Mouse (Mus musculus): ENCODE results near the gene Gfy. TPM values are rescaled to one million over a fixed set of nuclear protein-coding genes. Genes with fewer than 3 reads are reported as not detected.
A peak's percentile ranks its signal among the peaks of the same experiment; 100 is the strongest.
"Not testable (repeated sequence)": the region's sequence is repeated elsewhere in the genome, so short reads cannot be mapped to it uniquely, and the experiment has no call there.

The Gfy gene
- polyA plus RNA-seq, 1 experiment from 2014 or later: 0.29 TPM

DNA sequence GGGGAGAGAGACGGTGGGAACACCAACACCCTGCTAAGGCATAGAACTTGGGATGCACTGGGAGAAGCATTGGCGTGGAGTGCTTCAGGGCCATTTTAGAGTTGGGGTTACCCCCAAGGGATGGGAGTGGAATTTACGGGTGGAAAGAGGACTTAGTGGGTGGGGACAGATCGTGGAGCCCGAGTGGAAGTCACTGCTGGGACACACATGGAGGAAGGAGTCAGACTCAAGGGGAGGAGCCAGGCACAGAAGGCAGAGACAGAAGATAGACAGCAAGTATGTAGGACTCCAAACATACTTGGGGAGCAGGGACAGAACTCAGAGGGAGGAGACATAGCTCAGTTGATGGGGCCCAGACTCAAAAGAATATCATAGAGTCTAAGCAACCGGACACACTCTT lies 16.8 kb downstream of the Gfy start:
- peaks cover 17% of the 10 kb centered on the region for H3K4me1 ChIP-seq
- H3K9me3 ChIP-seq: no peaks in the 10 kb centered on the region
- DNase-seq (ENCODE audit: low spot score): no peak
- peaks cover 37% of the 10 kb centered on the region for H3K36me3 ChIP-seq (replicated peaks)
- peak overlapping the region; percentile 42 for H3K27ac ChIP-seq (replicated peaks)
- H3K27me3 ChIP-seq (replicated peaks; ENCODE audit: low read depth, poor library complexity, severe bottlenecking): peaks cover 54% of the 10 kb centered on the region
- peak overlapping the region; percentile 51 for H3K4me3 ChIP-seq
- 29% methylated on average over 6 of the region's 6 CpGs for WGBS

DNA sequence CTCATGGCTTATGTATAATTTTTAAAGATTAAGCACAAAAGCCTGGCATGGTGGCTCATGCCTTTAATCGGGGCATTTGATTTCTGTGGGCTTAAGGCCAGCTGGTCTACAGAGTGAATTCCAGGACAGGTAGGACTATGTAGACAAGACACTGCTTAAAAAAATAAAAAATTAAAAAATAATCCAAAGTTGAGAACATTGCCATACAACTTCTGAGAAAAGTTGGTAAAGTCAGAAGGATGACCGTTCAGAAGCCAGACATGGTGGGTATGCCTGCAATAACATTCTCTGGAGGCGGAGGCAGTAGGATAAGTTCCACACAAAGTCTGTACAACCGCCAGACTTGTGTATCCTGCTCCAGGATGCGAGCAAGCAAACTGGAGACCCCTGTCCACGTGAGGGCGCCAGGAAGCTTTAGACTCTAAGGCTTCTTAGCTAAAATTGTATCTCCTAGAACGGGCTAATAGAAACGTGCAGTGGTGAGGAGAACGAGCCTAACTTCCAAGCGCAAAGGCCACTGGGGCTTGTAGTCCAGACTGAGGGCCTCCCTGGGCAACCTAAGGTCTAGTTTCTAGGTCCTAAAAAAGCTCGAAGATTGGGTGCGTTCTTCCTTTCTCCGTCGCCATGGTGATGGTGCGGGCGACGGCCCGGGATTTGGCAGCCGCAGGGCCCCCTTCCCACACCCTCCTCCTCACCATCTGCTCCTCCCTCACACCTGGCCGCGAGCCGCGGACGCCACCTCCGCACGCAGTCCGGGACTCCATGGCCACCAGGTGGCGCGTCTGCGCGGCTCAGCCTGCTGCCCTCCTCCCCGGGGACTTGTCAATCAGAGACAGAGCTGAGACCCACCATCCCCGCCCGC lies 17.5 kb downstream of the Gfy start:
- peak; percentile 92 for DNase-seq (ENCODE audit: low spot score)
- peaks cover 17% of the 10 kb centered on the region for H3K4me1 ChIP-seq
- H3K27me3 ChIP-seq (replicated peaks; ENCODE audit: low read depth, poor library complexity, severe bottlenecking): peaks cover 47% of the 10 kb centered on the region
- H3K9me3 ChIP-seq: no peaks in the 10 kb centered on the region
- peaks cover 42% of the 10 kb centered on the region for H3K36me3 ChIP-seq (replicated peaks)
- WGBS: 5% methylated on average over 35 of the region's 35 CpGs
- H3K27ac ChIP-seq (replicated peaks): peak overlapping the region; percentile 42
- H3K4me3 ChIP-seq: peak overlapping the region; percentile 51

DNA sequence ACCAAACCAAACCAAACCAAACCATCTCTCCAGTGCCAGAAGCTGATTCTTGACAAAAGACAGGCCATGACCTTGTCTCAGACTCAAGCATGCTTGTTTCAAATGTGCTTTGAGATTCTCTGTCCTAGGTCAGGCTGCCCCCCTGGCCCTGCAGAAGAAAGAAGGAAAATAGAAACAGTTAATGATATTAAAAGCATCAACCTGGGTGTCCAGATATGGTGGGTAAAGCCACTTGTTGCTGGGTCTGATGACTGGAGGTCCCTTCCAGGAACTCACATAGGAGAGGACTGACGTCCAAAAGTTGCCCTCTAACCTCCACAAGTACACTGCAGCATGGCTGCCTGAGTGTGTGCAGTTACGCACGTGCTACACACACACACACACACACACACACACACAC lies 18.5 kb downstream of the Gfy start:
- Histone ChIP-seq H3K4me1 (peaks cover 17% of the 10 kb centered on the region), H3K4me3 (no peak overlapping the region), H3K9me3 (no peaks in the 10 kb centered on the region), H3K36me3 (replicated peaks) (peaks cover 50% of the 10 kb centered on the region), H3K27ac (replicated peaks) (no peak overlapping the region), H3K27me3 (replicated peaks; ENCODE audit: low read depth, poor library complexity, severe bottlenecking) (peaks cover 37% of the 10 kb centered on the region)
- DNase-seq (ENCODE audit: low spot score): no peak
- 91% methylated on average over 3 of the region's 3 CpGs for WGBS

DNA sequence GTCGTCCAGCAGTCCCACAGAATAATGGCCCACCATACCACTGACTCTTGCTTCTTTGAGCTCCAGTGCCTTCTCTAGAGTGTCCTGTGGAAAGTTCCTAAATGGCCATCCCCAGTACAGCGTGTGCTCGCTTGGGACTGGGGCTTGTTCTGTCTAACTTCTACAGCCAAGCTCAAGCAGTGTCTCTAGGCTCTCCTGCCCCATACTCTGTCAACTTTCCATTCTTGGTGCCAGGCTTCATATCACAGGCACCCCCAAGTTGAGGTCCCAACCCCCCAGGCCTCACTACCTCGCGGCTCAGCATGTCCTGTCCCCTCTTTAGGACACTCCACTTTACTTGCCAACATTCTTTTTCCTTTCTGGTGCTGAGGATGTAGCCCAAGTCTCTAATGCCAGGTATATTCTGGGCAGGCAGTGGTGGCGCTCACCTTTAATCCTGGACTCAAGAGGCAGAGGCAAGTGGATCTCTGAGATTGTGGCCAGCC lies 19.0 kb downstream of the Gfy start:
- Histone ChIP-seq H3K4me3 (no peak overlapping the region), H3K9me3 (no peaks in the 10 kb centered on the region), H3K27me3 (replicated peaks; ENCODE audit: low read depth, poor library complexity, severe bottlenecking) (peaks cover 32% of the 10 kb centered on the region), H3K4me1 (peaks cover 17% of the 10 kb centered on the region), H3K27ac (replicated peaks) (no peak overlapping the region), H3K36me3 (replicated peaks) (peaks cover 50% of the 10 kb centered on the region)
- 90% methylated on average over 6 of the region's 6 CpGs for WGBS
- no peak for DNase-seq (ENCODE audit: low spot score)

DNA sequence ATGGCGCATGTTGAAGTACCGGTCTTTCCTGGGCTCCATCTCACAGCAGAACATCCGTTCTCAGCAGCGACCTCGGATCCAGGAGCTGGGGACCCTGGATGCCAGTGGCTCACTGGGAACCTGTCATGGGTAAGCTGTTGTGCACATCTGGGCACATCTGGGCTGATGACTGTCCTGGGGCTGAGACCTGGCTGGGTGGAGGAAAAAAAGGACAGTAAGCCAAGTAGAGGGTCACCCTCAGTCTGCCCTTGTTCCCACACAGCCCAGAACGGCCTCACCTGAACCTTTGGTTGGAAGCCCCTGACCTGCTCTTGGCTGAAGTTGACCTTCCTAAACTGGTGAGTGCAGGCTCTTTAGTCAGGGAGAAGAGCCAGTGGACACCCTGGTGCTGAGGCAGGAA lies 20.4 kb downstream of the Gfy start:
- H3K9me3 ChIP-seq: no peaks in the 10 kb centered on the region
- peaks cover 50% of the 10 kb centered on the region for H3K36me3 ChIP-seq (replicated peaks)
- peaks cover 24% of the 10 kb centered on the region for H3K4me1 ChIP-seq
- H3K27me3 ChIP-seq (replicated peaks; ENCODE audit: low read depth, poor library complexity, severe bottlenecking): peaks cover 18% of the 10 kb centered on the region
- no peak for DNase-seq (ENCODE audit: low spot score)
- H3K4me3 ChIP-seq: no peak overlapping the region
- H3K27ac ChIP-seq (replicated peaks): no peak overlapping the region
- WGBS: 92% methylated on average over 6 of the region's 6 CpGs

DNA sequence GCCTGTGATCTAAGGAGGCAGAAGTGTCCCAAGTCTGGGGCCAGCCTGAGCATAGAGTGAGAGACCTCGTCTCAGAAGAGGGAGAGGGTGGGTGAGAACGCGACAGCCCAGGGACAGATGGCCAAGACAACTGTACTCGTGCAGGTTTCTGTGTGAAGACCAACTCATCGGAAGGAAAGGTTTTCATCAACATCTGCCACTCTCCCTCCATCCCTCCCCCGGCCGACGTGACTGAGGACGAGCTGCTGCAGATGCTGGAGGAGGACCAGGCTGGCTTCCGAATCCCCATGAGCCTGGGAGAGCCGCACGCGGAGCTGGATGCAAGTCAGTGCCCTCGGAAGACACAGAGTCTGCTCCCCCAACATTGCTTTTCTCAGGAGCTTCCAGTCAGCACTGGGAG lies 21.9 kb downstream of the Gfy start:
- H3K4me3 ChIP-seq: no peak overlapping the region
- H3K27ac ChIP-seq (replicated peaks): no peak overlapping the region
- WGBS: 87% methylated on average over 14 of the region's 14 CpGs
- peaks cover 3% of the 10 kb centered on the region for H3K27me3 ChIP-seq (replicated peaks; ENCODE audit: low read depth, poor library complexity, severe bottlenecking)
- DNase-seq (ENCODE audit: low spot score): no peak
- H3K9me3 ChIP-seq: no peaks in the 10 kb centered on the region
- peaks cover 22% of the 10 kb centered on the region for H3K4me1 ChIP-seq
- H3K36me3 ChIP-seq (replicated peaks): peaks cover 50% of the 10 kb centered on the region

DNA sequence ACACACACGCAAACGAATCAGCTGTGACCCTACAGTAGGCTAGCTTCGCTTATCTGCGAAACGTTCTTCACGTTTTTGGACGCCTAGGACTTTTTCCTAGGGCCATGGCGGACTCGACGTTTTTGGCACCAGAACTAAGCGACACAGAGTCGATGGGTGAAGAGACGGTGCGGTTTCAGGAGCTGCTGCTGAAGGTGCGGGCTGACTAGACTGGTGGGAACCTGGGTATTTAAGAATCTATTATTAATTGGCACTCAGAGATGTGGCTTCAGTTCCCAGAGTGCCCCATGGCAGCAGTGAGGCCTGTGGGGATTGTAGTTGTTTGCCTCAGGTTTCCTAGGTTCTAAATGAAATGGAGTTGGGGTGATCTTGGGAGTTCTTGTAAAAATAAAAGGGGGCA lies 23.2 kb downstream of the Gfy start:
- Histone ChIP-seq H3K27ac (replicated peaks) (no peak overlapping the region), H3K4me3 (no peak overlapping the region), H3K36me3 (replicated peaks) (peaks cover 50% of the 10 kb centered on the region), H3K27me3 (replicated peaks; ENCODE audit: low read depth, poor library complexity, severe bottlenecking) (no peaks in the 10 kb centered on the region), H3K4me1 (peaks cover 22% of the 10 kb centered on the region), H3K9me3 (no peaks in the 10 kb centered on the region)
- WGBS: 95% methylated on average over 15 of the region's 15 CpGs
- no peak for DNase-seq (ENCODE audit: low spot score)

DNA sequence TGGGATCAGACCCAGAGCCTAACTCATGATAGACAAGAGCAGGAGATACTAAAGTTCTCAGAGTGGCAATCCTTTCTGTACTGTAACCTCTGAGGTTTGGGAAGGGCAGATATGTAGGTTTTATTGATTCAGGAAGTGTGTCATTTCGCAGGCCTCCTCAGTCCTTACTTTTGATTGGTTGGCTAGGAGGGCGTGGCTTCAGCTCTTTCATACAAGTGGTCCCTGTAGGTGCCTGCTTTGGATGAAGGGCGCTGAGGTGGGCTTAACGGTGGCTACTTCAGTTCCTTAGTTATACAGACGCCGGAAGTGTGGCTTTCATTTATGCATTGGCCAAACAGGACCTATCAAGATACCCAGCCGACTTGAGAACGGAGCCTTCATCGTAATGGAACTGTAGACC lies 23.8 kb downstream of the Gfy start:
- H3K27ac ChIP-seq (replicated peaks): no peak overlapping the region
- peaks cover 43% of the 10 kb centered on the region for H3K36me3 ChIP-seq (replicated peaks)
- H3K4me1 ChIP-seq: peaks cover 28% of the 10 kb centered on the region
- WGBS: 85% methylated on average over 9 of the region's 9 CpGs
- no peak overlapping the region; the same call in 1 of the 2 replicates for H3K4me3 ChIP-seq
- no peaks in the 10 kb centered on the region for H3K27me3 ChIP-seq (replicated peaks; ENCODE audit: low read depth, poor library complexity, severe bottlenecking)
- DNase-seq (ENCODE audit: low spot score): no peak
- no peaks in the 10 kb centered on the region for H3K9me3 ChIP-seq

DNA sequence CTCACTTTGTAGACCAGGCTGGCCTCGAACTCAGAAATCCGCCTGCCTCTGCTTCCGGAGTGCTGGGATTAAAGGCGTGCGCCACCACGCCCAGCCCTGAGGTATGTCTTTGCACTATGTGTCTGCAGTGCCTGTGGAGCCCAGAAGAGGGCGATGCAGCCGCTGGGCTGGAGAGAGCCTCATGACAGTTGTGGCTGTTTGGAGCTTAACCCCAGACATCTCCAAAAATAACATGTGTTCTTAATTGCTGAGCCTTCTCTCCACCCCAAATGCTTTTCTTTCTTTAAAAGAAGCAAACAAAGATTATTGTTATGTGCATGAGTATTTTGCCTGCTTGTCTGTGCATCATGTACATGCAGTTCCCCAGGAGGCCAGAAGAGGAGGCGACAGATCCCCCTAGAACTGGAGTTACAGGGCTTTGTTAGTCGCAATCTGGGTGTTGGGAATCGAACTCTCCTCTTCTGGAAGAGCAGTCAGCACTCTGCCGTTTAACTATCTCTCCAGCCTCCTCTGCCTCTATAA lies 24.3 kb downstream of the Gfy start:
- H3K9me3 ChIP-seq: no peaks in the 10 kb centered on the region
- peaks cover 33% of the 10 kb centered on the region for H3K4me1 ChIP-seq
- H3K27me3 ChIP-seq (replicated peaks; ENCODE audit: low read depth, poor library complexity, severe bottlenecking): no peaks in the 10 kb centered on the region
- no peak for DNase-seq (ENCODE audit: low spot score)
- peaks cover 38% of the 10 kb centered on the region for H3K36me3 ChIP-seq (replicated peaks)
- peak overlapping the region; percentile 97 for H3K27ac ChIP-seq (replicated peaks)
- WGBS: 80% methylated on average over 12 of the region's 12 CpGs
- peak overlapping the region; percentile 73 for H3K4me3 ChIP-seq

DNA sequence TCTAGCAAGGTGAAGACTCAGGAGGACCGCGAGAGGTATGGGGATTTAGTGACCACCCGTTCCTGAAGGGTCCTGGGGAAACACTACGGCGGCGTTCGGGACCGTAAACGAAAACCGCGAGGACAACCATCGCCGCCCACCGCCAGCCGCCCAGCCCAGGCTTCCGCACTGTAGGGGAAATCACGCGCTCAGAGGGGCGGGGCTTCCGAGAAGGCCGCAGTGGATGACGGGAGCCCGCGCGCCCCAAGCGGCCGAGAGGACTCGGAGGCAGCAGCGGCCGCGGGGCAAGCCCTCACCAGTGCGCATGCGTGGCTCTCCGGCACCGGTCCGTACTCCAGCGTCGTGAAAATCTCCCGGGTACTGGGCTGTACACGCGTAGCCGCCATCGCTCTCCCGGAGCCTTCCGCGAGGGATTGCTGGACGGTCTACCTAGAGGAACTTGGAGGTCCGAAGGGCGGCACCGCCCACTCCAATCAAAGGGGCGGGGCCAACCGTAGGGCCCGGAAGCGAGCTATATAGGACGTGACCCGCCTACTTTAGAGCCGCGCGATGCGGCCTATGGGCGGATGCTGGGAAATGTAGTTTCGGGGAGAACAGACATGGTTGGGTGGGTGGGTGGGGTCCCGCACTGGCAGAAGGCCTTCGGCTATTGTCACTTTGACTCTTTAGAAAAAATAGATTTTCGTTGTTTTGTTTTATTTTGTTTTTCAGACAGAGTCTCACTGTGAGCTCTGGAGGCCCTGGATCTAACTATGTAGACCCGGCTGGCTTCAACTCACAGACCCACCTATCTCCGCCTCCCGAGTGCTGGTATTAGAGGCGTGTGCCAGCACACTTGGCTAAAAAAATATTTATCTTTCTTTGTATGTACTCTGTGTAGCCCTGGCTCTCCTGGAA lies 25.0 kb downstream of the Gfy start, which contains the start of the genes Pih1d1 and Aldh16a1:
TSS of gene Pih1d1 (plus strand) at position 208 of the 897 bp plus-strand sequence.
TSS of gene Aldh16a1 (minus strand) at position 489 of the 897 bp plus-strand sequence.
- Histone ChIP-seq H3K27me3 (replicated peaks; ENCODE audit: low read depth, poor library complexity, severe bottlenecking) (no peaks in the 10 kb centered on the region), H3K9me3 (no peaks in the 10 kb centered on the region), H3K4me1 (peaks cover 40% of the 10 kb centered on the region), H3K4me3 (peak within 1 kb of the TSS; percentile 73), H3K27ac (replicated peaks) (peak within 1 kb of the TSS; percentile 97), H3K36me3 (replicated peaks) (peaks cover 34% of the 10 kb centered on the region)
- 6% methylated on average over 69 of the region's 69 CpGs for WGBS
- DNase-seq (ENCODE audit: low spot score): peak; percentile 98

DNA sequence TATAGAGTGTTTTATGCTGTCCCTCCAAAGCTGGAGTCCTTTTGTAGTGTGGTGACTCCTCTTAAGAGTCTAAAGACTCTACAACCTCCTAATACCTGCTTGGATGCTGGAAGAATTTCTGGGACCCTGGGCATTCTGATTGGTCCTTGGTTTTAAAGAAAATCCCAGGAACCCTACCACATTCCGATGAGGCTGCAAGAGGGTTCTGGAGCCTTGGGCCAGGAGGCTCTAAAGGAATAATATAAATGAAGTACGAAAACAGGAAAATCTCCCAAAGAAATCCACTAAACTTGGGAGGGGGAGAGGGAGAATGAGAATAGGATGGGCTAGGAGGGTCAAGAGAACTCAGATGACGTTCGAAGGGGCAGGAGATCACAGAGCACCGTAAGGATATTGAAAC lies 25.8 kb downstream of the Gfy start:
- H3K27ac ChIP-seq (replicated peaks): peak overlapping the region; percentile 97
- DNase-seq (ENCODE audit: low spot score): no peak
- H3K4me3 ChIP-seq: peak overlapping the region; percentile 73
- peaks cover 33% of the 10 kb centered on the region for H3K36me3 ChIP-seq (replicated peaks)
- 6% methylated on average over 5 of the region's 5 CpGs for WGBS
- peaks cover 43% of the 10 kb centered on the region for H3K4me1 ChIP-seq
- no peaks in the 10 kb centered on the region for H3K27me3 ChIP-seq (replicated peaks; ENCODE audit: low read depth, poor library complexity, severe bottlenecking)
- H3K9me3 ChIP-seq: no peaks in the 10 kb centered on the region

DNA sequence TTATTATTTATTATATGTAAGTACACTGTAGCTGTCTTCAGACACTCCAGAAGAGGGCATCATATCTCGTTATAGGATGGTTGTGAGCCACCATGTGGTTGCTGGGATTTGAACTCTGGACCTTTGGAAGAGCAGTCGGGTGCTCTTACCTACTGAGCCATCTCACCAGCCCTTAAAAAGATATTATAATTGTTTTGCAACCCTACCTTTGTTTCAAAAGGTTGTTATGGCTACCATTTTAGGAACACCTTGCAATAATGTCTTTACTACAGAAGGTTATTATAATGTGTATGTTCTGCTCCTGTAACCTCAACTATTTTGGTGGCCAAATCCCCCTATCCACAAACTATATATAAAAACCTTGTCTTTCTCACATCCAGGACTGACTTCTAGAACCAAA lies 26.3 kb downstream of the Gfy start:
- peaks cover 45% of the 10 kb centered on the region for H3K4me1 ChIP-seq

More for the DNA sequence above, 26.3 kb downstream of the Gfy start:
- not testable (repeated sequence) for H3K9me3 ChIP-seq; DNase-seq (ENCODE audit: low spot score); H3K27me3 ChIP-seq (replicated peaks; ENCODE audit: low read depth, poor library complexity, severe bottlenecking)
- Histone ChIP-seq H3K36me3 (replicated peaks) (peaks cover 33% of the 10 kb centered on the region), H3K4me3 (peak overlapping the region; percentile 73), H3K27ac (replicated peaks) (peak overlapping the region; percentile 97; the same call in 1 of the 2 replicates)
- 93% methylated on average over 2 of the region's 2 CpGs for whole genome bisulfite sequencing
